Mouse (Mus musculus): ENCODE results near the gene Cdh23. TPM values are rescaled to one million over a fixed set of nuclear protein-coding genes. Genes with fewer than 3 reads are reported as not detected.
"Not testable (repeated sequence)": the region's sequence is repeated elsewhere in the genome, so short reads cannot be mapped to it uniquely, and the experiment has no call there.

Gene Cdh23
- total and polyA plus RNA-seq, 3 experiments, result 4.7 to 7.7 (median 7.0) TPM

- no peaks in the 10 kb centered on the region for H3K79me2 ChIP-seq (replicated peaks; ENCODE audit: control insufficient read depth, insufficient read depth, low read length)
- no peak for DNase-seq
- intact Hi-C loops (cut with DNase I), result no loop called here
- no peak overlapping the region for H3K4me3 ChIP-seq
- no peaks in the 10 kb centered on the region for H3K36me3 ChIP-seq (ENCODE audit: control insufficient read depth, insufficient read depth, low read length)
- H3K9ac ChIP-seq (ENCODE audit: low read depth, low read length), result no peak overlapping the region
- no peak for TF ChIP-seq CTCF (IDR thresholded peaks at IDR 0.05)
- no peak for TF ChIP-seq POLR2A (IDR thresholded peaks at IDR 0.05; ENCODE audit: insufficient read depth, low read depth, low read length)
- TF ChIP-seq EP300 (IDR thresholded peaks at IDR 0.05; ENCODE audit: insufficient read depth, low read depth, low read length), result no peak
- no peaks in the 10 kb centered on the region for H3K4me1 ChIP-seq (ENCODE audit: control insufficient read depth, insufficient read depth, low read length)
- H3K27ac ChIP-seq, result no peak overlapping the region
- 69% methylated on average over 12 of the region's 12 CpGs for WGBS
- no peaks in the 10 kb centered on the region for H3K27me3 ChIP-seq (ENCODE audit: control insufficient read depth, insufficient read depth, low read length)
Observed at GRCm38 (mm10) chr10:60721640-60722039, 25.4 kb upstream of the Cdh23 start.

- Histone ChIP-seq H3K4me3 (no peak overlapping the region), H3K27me3 (ENCODE audit: control insufficient read depth, insufficient read depth, low read length) (no peaks in the 10 kb centered on the region), H3K79me2 (replicated peaks; ENCODE audit: control insufficient read depth, insufficient read depth, low read length) (no peaks in the 10 kb centered on the region), H3K27ac (no peak overlapping the region), H3K4me1 (ENCODE audit: control insufficient read depth, insufficient read depth, low read length) (no peaks in the 10 kb centered on the region), H3K9ac (ENCODE audit: low read depth, low read length) (no peak overlapping the region), H3K36me3 (ENCODE audit: control insufficient read depth, insufficient read depth, low read length) (no peaks in the 10 kb centered on the region)
- intact Hi-C loops (cut with DNase I), result no loop called here
- 85% methylated on average over 5 of the region's 5 CpGs for WGBS
- DNase-seq, result no peak
- TF ChIP-seq POLR2A (IDR thresholded peaks at IDR 0.05; ENCODE audit: insufficient read depth, low read depth, low read length) (no peak), CTCF (IDR thresholded peaks at IDR 0.05) (no peak), EP300 (IDR thresholded peaks at IDR 0.05; ENCODE audit: insufficient read depth, low read depth, low read length) (no peak)
Observed at GRCm38 (mm10) chr10:60720461-60720860, 24.2 kb upstream of the Cdh23 start.

DNA sequence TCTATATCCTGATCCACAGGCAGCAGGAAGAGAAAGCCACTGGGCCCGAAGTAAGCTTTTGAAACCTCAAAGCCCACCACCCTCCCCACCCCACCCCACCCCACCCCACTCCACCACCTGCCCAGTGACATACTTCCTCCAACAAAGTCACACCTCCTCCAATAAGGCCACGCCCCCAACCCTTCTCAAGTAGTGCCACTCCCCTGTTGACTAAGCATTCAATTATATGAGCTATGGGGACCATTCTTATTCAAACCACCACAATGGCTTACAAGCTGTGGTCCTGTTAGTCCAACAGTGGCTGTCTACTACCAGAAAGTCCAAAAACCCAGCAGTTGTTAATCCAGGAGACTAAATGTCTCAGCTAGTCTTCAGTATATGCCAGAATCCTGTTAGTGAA, 22.2 kb upstream of the Cdh23 start:
- intact Hi-C loops (cut with DNase I), result no loop called here
- H3K4me1 ChIP-seq (ENCODE audit: control insufficient read depth, insufficient read depth, low read length), result no peaks in the 10 kb centered on the region
- no peak overlapping the region for H3K27ac ChIP-seq
- no peak for DNase-seq
- WGBS, result 78% methylated on average over 2 of the region's 2 CpGs
- no peaks in the 10 kb centered on the region for H3K36me3 ChIP-seq (ENCODE audit: control insufficient read depth, insufficient read depth, low read length)
- no peaks in the 10 kb centered on the region for H3K27me3 ChIP-seq (ENCODE audit: control insufficient read depth, insufficient read depth, low read length)
- no peak overlapping the region for H3K4me3 ChIP-seq
- H3K79me2 ChIP-seq (replicated peaks; ENCODE audit: control insufficient read depth, insufficient read depth, low read length), result no peaks in the 10 kb centered on the region
- no peak overlapping the region for H3K9ac ChIP-seq (ENCODE audit: low read depth, low read length)
- TF ChIP-seq CTCF (IDR thresholded peaks at IDR 0.05) (no peak), EP300 (IDR thresholded peaks at IDR 0.05; ENCODE audit: insufficient read depth, low read depth, low read length) (no peak), POLR2A (IDR thresholded peaks at IDR 0.05; ENCODE audit: insufficient read depth, low read depth, low read length) (no peak)

DNA sequence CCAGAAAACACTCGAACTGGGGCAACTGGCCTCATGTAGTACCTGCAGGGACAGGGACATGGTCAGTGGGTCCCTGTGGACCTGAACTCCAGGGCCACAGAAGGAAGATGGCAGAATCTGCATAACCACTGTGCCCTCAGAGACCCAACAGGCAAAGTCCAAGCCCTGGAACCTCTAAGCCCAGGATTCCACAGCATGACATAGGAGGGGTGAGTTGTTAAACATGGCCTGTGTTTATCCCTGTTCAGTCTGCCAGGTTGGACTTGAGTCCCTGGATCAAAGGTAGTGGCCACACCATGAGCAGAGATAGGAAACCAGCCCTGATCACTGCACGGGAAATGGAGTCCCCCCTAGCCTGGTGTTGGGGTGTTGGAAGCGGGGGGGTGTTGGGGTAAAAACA, 20.2 kb upstream of the Cdh23 start:
- WGBS, result 91% methylated on average over 3 of the region's 3 CpGs
- H3K36me3 ChIP-seq (ENCODE audit: control insufficient read depth, insufficient read depth, low read length), result no peaks in the 10 kb centered on the region
- DNase-seq, result no peak
- H3K4me1 ChIP-seq (ENCODE audit: control insufficient read depth, insufficient read depth, low read length), result no peaks in the 10 kb centered on the region
- H3K27me3 ChIP-seq (ENCODE audit: control insufficient read depth, insufficient read depth, low read length), result no peaks in the 10 kb centered on the region
- TF ChIP-seq CTCF (IDR thresholded peaks at IDR 0.05) (no peak), POLR2A (IDR thresholded peaks at IDR 0.05; ENCODE audit: insufficient read depth, low read depth, low read length) (no peak), EP300 (IDR thresholded peaks at IDR 0.05; ENCODE audit: insufficient read depth, low read depth, low read length) (no peak)
- no peak overlapping the region for H3K9ac ChIP-seq (ENCODE audit: low read depth, low read length)
- H3K27ac ChIP-seq, result no peak overlapping the region
- no peak overlapping the region for H3K4me3 ChIP-seq
- no peaks in the 10 kb centered on the region for H3K79me2 ChIP-seq (replicated peaks; ENCODE audit: control insufficient read depth, insufficient read depth, low read length)
- intact Hi-C loops (cut with DNase I), result no loop called here

GRCm38 (mm10) chr10:60712299-60712698, 16.0 kb upstream of the Cdh23 start:
- H3K4me3 ChIP-seq; H3K79me2 ChIP-seq (replicated peaks; ENCODE audit: control insufficient read depth, insufficient read depth, low read length); H3K36me3 ChIP-seq (ENCODE audit: control insufficient read depth, insufficient read depth, low read length); H3K4me1 ChIP-seq (ENCODE audit: control insufficient read depth, insufficient read depth, low read length); H3K27ac ChIP-seq; H3K27me3 ChIP-seq (ENCODE audit: control insufficient read depth, insufficient read depth, low read length); intact Hi-C loops (cut with DNase I); H3K9ac ChIP-seq (ENCODE audit: low read depth, low read length); DNase-seq: not testable (repeated sequence)
- 37% methylated on average over 8 of the region's 8 CpGs for WGBS

DNA sequence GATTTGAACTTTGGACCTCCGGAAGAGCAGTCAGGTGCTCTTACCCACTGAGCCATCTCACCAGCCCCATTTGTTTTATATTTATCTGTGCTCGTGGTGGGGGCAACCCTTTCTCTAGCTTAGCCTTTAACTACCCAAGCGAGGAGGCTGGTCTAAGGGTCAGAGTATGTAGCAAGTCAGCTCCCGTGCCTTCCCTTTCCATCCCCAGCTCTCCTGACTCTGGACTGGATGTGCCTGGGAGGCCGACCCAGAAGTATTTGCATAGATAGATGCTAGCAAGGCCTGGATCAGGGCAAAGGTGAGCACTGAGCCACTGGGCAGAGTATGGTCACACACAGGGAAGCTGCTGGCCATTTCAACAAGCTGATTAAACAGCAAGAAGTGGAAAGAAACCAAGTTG, 12.5 kb upstream of the Cdh23 start:
- intact Hi-C loops (cut with DNase I), result no loop called here
- H3K27me3 ChIP-seq (ENCODE audit: control insufficient read depth, insufficient read depth, low read length), result no peaks in the 10 kb centered on the region
- DNase-seq, result no peak
- no peaks in the 10 kb centered on the region for H3K36me3 ChIP-seq (ENCODE audit: control insufficient read depth, insufficient read depth, low read length)
- H3K79me2 ChIP-seq (replicated peaks; ENCODE audit: control insufficient read depth, insufficient read depth, low read length), result no peaks in the 10 kb centered on the region
- H3K9ac ChIP-seq (ENCODE audit: low read depth, low read length), result no peak overlapping the region
- H3K4me1 ChIP-seq (ENCODE audit: control insufficient read depth, insufficient read depth, low read length), result no peaks in the 10 kb centered on the region; the same call in 1 of the 2 replicates
- no peak overlapping the region for H3K27ac ChIP-seq
- WGBS, result 85% methylated on average over 5 of the region's 5 CpGs
- H3K4me3 ChIP-seq, result no peak overlapping the region
- no peak for TF ChIP-seq POLR2A (IDR thresholded peaks at IDR 0.05; ENCODE audit: insufficient read depth, low read depth, low read length)
- no peak for TF ChIP-seq CTCF (IDR thresholded peaks at IDR 0.05)
- no peak for TF ChIP-seq EP300 (IDR thresholded peaks at IDR 0.05; ENCODE audit: insufficient read depth, low read depth, low read length)

All from heart, adult 2 months (tissue).